Mouse (Mus musculus) right cerebral cortex, postnatal 36 days (tissue): Measurements from ENCODE around the gene Mpz.

Source experiments
- DNase-seq, 2 experiments: peaks; one replicate each; pipeline ENCODE4 v3.0.0; 2022; ENCODE audit warnings: low spot score in 2 of 2, mixed read lengths in 1 of 2

Mpz gene

GRCm38 (mm10) chr1:171187851-171188700 lies 37.6 kb downstream of the Mpz start:
- no peak for DNase-seq

- no peak for DNase-seq
These were observed 38.5 kb downstream of the Mpz start for GRCm38 (mm10) chr1:171189046-171189445.

- no peak for DNase-seq
These were observed 39.1 kb downstream of the Mpz start for GRCm38 (mm10) chr1:171189476-171190114.

GRCm38 (mm10) chr1:171190832-171191231 lies 40.3 kb downstream of the Mpz start:
- no peak for DNase-seq

GRCm38 (mm10) chr1:171192283-171192682 lies 41.8 kb downstream of the Mpz start:
- DNase-seq: no peak

- DNase-seq: no peak
These were observed 42.8 kb downstream of the Mpz start for GRCm38 (mm10) chr1:171193093-171193840.

GRCm38 (mm10) chr1:171193911-171194830 lies 43.7 kb downstream of the Mpz start:
- DNase-seq: no peak

GRCm38 (mm10) chr1:171195046-171195822 lies 44.7 kb downstream of the Mpz start:
- DNase-seq: no peak

- peak; percentile 29 to 55 for DNase-seq
These were observed 45.4 kb downstream of the Mpz start, which contains the start of gene Pcp4l1 for GRCm38 (mm10) chr1:171195887-171196397. TSS of gene Pcp4l1 (minus strand) at chr1:171196268.

GRCm38 (mm10) chr1:171199532-171199931 lies 49.0 kb downstream of the Mpz start:
- no peak for DNase-seq

GRCm38 (mm10) chr1:171200769-171201168 lies 50.3 kb downstream of the Mpz start:
- no peak for DNase-seq

- no peak for DNase-seq
These were observed 53.1 kb downstream of the Mpz start for GRCm38 (mm10) chr1:171203471-171204248.

GRCm38 (mm10) chr1:171204249-171204644 lies 53.7 kb downstream of the Mpz start:
- DNase-seq: no peak

GRCm38 (mm10) chr1:171205704-171206493 lies 55.4 kb downstream of the Mpz start:
- no peak for DNase-seq

GRCm38 (mm10) chr1:171209409-171209808 lies 58.9 kb downstream of the Mpz start:
- DNase-seq: no peak
